Mouse (Mus musculus) brain, embryonic 14.5 days (tissue): ENCODE data around the gene Rnf41.

Source experiments
- CTCF ChIP-seq: fragments of 200-500 bp; IDR thresholded peaks from 2 replicates; pipeline ENCODE4 v1.5.1; 2012; ENCODE audit warnings: inconsistent platforms, mild to moderate bottlenecking, moderate library complexity, borderline replicate concordance; ENCODE audit not compliant: insufficient read depth, insufficient read length; ENCODE audit errors: extremely low read depth
- POLR2A ChIP-seq: fragments of 200-500 bp; IDR thresholded peaks from 2 replicates; pipeline ENCODE4 v1.6.1; 2012; ENCODE audit warnings: mild to moderate bottlenecking, inconsistent platforms, borderline replicate concordance; ENCODE audit not compliant: poor library complexity, insufficient read depth, insufficient read length, severe bottlenecking; ENCODE audit errors: extremely low read depth

DNA sequence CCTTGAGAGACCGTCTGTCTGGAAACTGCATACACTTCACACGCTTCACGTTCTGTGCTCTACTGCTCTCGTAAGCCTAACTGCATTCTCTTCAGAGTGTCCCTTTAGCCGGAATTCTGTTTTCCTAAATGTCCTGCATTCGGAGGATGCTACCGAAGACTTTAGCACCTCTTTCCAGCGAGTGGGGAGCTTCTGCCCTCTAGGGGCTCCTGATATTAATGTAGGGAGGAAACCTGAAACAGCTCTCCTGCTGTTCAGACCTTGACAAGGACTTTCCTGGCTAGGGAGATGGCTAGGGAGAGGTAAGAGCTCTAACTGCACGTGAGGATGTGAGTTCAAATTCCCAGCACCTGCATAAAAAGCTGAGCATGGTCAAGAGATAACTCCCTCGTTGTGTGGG lies 28.9 kb downstream of the Rnf41 start:
- TF ChIP-seq POLR2A (no peak), CTCF (peak; percentile 47; the same call in 1 of the 2 replicates)
